In genomic region chr19:32925628-32926505, GRCm38 (mm10) we compare ENCODE assay signal across 16 mouse cellular contexts.
DNase-seq lines count a peak whose midpoint lies in the region; ATAC-seq and TF ChIP-seq lines count a peak whose summit lies in the region.
"Had no signal": no experiment of that assay in that cellular context is flagged by ENCODE, and none has a peak within 500 bp of the region (broad histone marks: within the 10 kb centered on the region; RNA-seq: fewer than 3 reads in every experiment).

No protein-coding gene starts in this region.

- H3K27me3 ChIP-seq in kidney, embryonic 15.5 days = no peaks in the 10 kb centered on the region
- H3K27me3 ChIP-seq in heart, embryonic 10.5 days (ENCODE audit: insufficient read depth, poor library complexity, severe bottlenecking) = no peaks in the 10 kb centered on the region
- no peaks in the 10 kb centered on the region for H3K27me3 ChIP-seq in midbrain, embryonic 14.5 days (ENCODE audit: control insufficient read depth, insufficient read depth, low read length)

- H3K9me3 ChIP-seq in kidney, embryonic 15.5 days (replicated peaks) = no peaks in the 10 kb centered on the region
- no peaks in the 10 kb centered on the region for H3K9me3 ChIP-seq in heart, embryonic 10.5 days
- H3K9me3 ChIP-seq in midbrain, embryonic 14.5 days (ENCODE audit: control insufficient read depth, low read length) = no peaks in the 10 kb centered on the region
- H3K9me3 ChIP-seq: midbrain, embryonic 10.5 days had no signal

- TF ChIP-seq CTCF in embryonic fibroblast, embryonic 13.5 days (IDR thresholded peaks at IDR 0.05; ENCODE audit: borderline replicate concordance, insufficient read depth, low read length) = no peak

- no peak overlapping the region for H3K4me3 ChIP-seq in kidney, embryonic 15.5 days (replicated peaks)
- no peak overlapping the region for H3K4me3 ChIP-seq in embryonic fibroblast, embryonic 13.5 days (ENCODE audit: insufficient read depth, low read length)
- H3K4me3 ChIP-seq in heart, embryonic 10.5 days = no peak overlapping the region
- H3K4me3 ChIP-seq in midbrain, embryonic 14.5 days (replicated peaks; ENCODE audit: low read depth, low read length) = no peak overlapping the region
- H3K4me3 ChIP-seq: midbrain, embryonic 10.5 days had no signal

- 51% methylated on average over 6 of the region's 6 CpGs for WGBS in kidney, embryonic 15.5 days
- WGBS in heart, embryonic 10.5 days = 66% methylated on average over 6 of the region's 6 CpGs
- 85% methylated on average over 6 of the region's 6 CpGs for WGBS in midbrain, embryonic 14.5 days

- no peak overlapping the region for H3K4me2 ChIP-seq in kidney, embryonic 15.5 days
- no peak overlapping the region for H3K4me2 ChIP-seq in midbrain, embryonic 14.5 days (ENCODE audit: low read length)
- H3K4me2 ChIP-seq: heart, embryonic 11.5 days had no signal

- H3K9ac ChIP-seq in kidney, embryonic 15.5 days = no peak overlapping the region
- H3K9ac ChIP-seq in midbrain, embryonic 14.5 days (replicated peaks; ENCODE audit: low read length) = no peak overlapping the region

- no peak for TF ChIP-seq POLR2A in embryonic fibroblast, embryonic 13.5 days (IDR thresholded peaks at IDR 0.05; ENCODE audit: low read depth, low read length)

- ATAC-seq in kidney, embryonic 15.5 days (replicated peaks; ENCODE audit: low FRiP score) = no peak
- ATAC-seq in midbrain, embryonic 14.5 days (ENCODE audit: low FRiP score, low TSS enrichment) = no peak
- ATAC-seq: forebrain, embryonic 16.5 days; hindbrain, postnatal 0 days had no signal

- peak; percentile 26 for DNase-seq in kidney, postnatal 14 days
- DNase-seq in 3134 (ENCODE audit: extremely low read depth, insufficient read length, low spot score) = peak; percentile 32
- DNase-seq in CD8-positive naive resting alpha-beta T cell, adult 2 months (ENCODE audit: low read depth in 2 of 2, low spot score in 2 of 2) = peak; percentile 3 to 32
- DNase-seq in right cerebral cortex, postnatal 10 days (ENCODE audit: low spot score in 2 of 2) = no peak
- no peak for DNase-seq in heart, embryonic 10.5 days (ENCODE audit: low spot score)
- DNase-seq in midbrain, embryonic 14.5 days = no peak
- DNase-seq: adrenal gland, adult 8-10 months; cerebellum, adult 8-10 months; gastrocnemius, postnatal 14 days; kidney, adult 8-10 months had no signal

- no peak overlapping the region for H3K27ac ChIP-seq in kidney, embryonic 15.5 days
- peak overlapping the region; percentile 54 for H3K27ac ChIP-seq in embryonic fibroblast, embryonic 13.5 days (ENCODE audit: insufficient read depth, low read length)
- H3K27ac ChIP-seq in heart, embryonic 10.5 days = no peak overlapping the region
- no peak overlapping the region for H3K27ac ChIP-seq in midbrain, embryonic 14.5 days (replicated peaks; ENCODE audit: low read depth, low read length)
- H3K27ac ChIP-seq: hindbrain, postnatal 0 days; midbrain, embryonic 10.5 days had no signal

- H3K4me1 ChIP-seq in kidney, embryonic 15.5 days = 0 out of 2 replicates have a peak, but pooled peaks cover 2% of the 10 kb centered on the region
- peaks cover 6% of the 10 kb centered on the region for H3K4me1 ChIP-seq in embryonic fibroblast, embryonic 13.5 days (ENCODE audit: control insufficient read depth, insufficient read depth, low read length)
- H3K4me1 ChIP-seq in heart, embryonic 10.5 days = no peaks in the 10 kb centered on the region
- no peaks in the 10 kb centered on the region for H3K4me1 ChIP-seq in midbrain, embryonic 14.5 days (ENCODE audit: control insufficient read depth, insufficient read depth, low read length)
- H3K4me1 ChIP-seq: midbrain, embryonic 10.5 days had no signal

- H3K36me3 ChIP-seq in kidney, embryonic 15.5 days = no peaks in the 10 kb centered on the region
- H3K36me3 ChIP-seq in heart, embryonic 10.5 days = no peaks in the 10 kb centered on the region
- H3K36me3 ChIP-seq in midbrain, embryonic 14.5 days (ENCODE audit: control insufficient read depth, insufficient read depth, low read length) = no peaks in the 10 kb centered on the region
- H3K36me3 ChIP-seq: midbrain, embryonic 10.5 days had no signal

Comparison
In these comparisons a context has a peak if more than half of its experiments do, and no peak if none do; other contexts are left out.
1. DNase-seq: peak in kidney, postnatal 14 days (single experiment), 3134 (single experiment) and CD8-positive naive resting alpha-beta T cell, adult 2 months (2 of 2); none in right cerebral cortex, postnatal 10 days (0 of 2), heart, embryonic 10.5 days (single experiment) and midbrain, embryonic 14.5 days (single experiment).